Mouse (Mus musculus): ENCODE data around the gene Tmigd3.

GRCm38 (mm10) chr3:105917656-105918354 lies 47.1 kb downstream of the Tmigd3 start:
- TF ChIP-seq CTCF (IDR thresholded peaks at IDR 0.05; ENCODE audit: borderline replicate concordance, extremely low read depth, insufficient read depth, insufficient read length) (no peak), POLR2A (IDR thresholded peaks at IDR 0.05; ENCODE audit: borderline replicate concordance, extremely low read depth, insufficient read depth, insufficient read length, poor library complexity, severe bottlenecking) (no peak)

Measured in brain, embryonic 14.5 days (tissue).